Mouse (Mus musculus) hindbrain, embryonic 11.5 days (tissue): Measurements from ENCODE around the gene Pck2. TPM values are rescaled to one million over a fixed set of nuclear protein-coding genes. Genes with fewer than 3 reads are reported as not detected.
A peak's percentile ranks its signal among the peaks of the same experiment; 100 is the strongest.

Experiments used
- ATAC-seq: fragments of 200-750 bp; cut with Nextera tagmentation; 2 replicates; pipeline ENCODE4 v1.8.0; 2017; ENCODE audit warnings: mild to moderate bottlenecking, moderate TSS enrichment, moderate library complexity; ENCODE audit not compliant: low FRiP score
- DNase-seq: peaks from one replicate; pipeline ENCODE4 v3.0.0-alpha.2; 2015; ENCODE audit warnings: low spot score
- H3K27ac ChIP-seq: fragments of 300-500 bp; sonication (generic); 2 replicates; pipeline ENCODE4 v1.5.1; 2014; ENCODE audit warnings: mild to moderate bottlenecking, low read depth, low read length
- H3K27me3 ChIP-seq: fragments of 300-500 bp; sonication (generic); 2 replicates; pipeline ENCODE4 v1.6.1; 2014; ENCODE audit warnings: mild to moderate bottlenecking, low read length, moderate library complexity, mixed read lengths; ENCODE audit not compliant: control insufficient read depth, insufficient read depth
- H3K36me3 ChIP-seq: fragments of 300-500 bp; sonication (generic); 2 replicates; pipeline ENCODE4 v1.6.1; 2014; ENCODE audit warnings: mild to moderate bottlenecking, low read length, moderate library complexity, mixed read lengths; ENCODE audit not compliant: control insufficient read depth, insufficient read depth
- H3K4me1 ChIP-seq: fragments of 300-500 bp; sonication (generic); replicated peaks from 2 replicates; pipeline ENCODE4 v1.6.1; 2014; ENCODE audit warnings: low read length, mixed read lengths; ENCODE audit not compliant: control insufficient read depth, insufficient read depth
- H3K4me2 ChIP-seq: fragments of 300-500 bp; sonication (generic); replicated peaks from 2 replicates; pipeline ENCODE4 v1.6.1; 2014; ENCODE audit warnings: mild to moderate bottlenecking, low read depth, low read length
- H3K4me3 ChIP-seq: fragments of 300-500 bp; sonication (generic); 2 replicates; pipeline ENCODE4 v1.5.1; 2014; ENCODE audit warnings: low read depth, low read length
- H3K9ac ChIP-seq: fragments of 300-500 bp; sonication (generic); 2 replicates; pipeline ENCODE4 v1.6.1; 2014; ENCODE audit warnings: low read depth, low read length
- H3K9me3 ChIP-seq: fragments of 300-500 bp; sonication (generic); 2 replicates; pipeline ENCODE4 v1.6.1; 2016; ENCODE audit warnings: low read length; ENCODE audit not compliant: control insufficient read depth
- WGBS: fragments of 180-500 bp; shearing (Covaris S2); extraction: QIAGEN DNeasy Blood & Tissue Kit; methylation state at CpG from one replicate; pipeline ENCODE4 v1.1.7; 2014; 5-methylcytosine and 5-hydroxymethylcytosine counted together
- polyA plus RNA-seq: library from polyadenylated mRNA; unstranded; fragments of >200 nt; fragmentation: Nextera tagmentation; extraction: Ambion mirVana; gene quantifications from 2 replicates; pipeline ENCODE4 v1.2.1, GENCODE M21; 2014

Gene Pck2
- polyA plus RNA-seq, 1 experiment from 2014 or later, result 11.3 TPM

DNA sequence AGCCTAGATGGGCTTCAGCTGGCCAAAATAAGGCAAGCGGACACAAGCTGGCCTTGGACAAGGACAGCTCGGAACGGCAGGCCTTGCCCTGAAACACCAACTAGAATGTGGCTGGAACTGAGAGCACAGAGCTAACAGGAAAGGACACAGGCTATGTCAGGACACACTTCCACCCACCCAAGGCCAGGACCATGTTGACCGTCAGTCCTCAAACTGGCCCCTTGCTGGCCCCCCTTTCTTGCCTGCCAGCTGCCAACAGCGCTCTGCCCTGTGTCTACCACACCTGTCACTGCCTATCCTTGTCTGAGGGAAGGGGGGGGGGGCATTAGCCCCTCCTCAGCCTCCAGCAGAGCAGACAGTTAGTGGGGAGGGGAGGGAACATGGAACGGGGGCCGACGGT, 35.2 kb downstream of the Pck2 start, which contains the start of gene Fitm1:
Gene Fitm1 (plus strand): TSS at position 316 of the 400 bp plus-strand sequence.
- no peak within 1 kb of the TSS for H3K27ac ChIP-seq
- peaks cover 3% of the 10 kb centered on the region; the same call in 1 of the 2 replicates for H3K4me1 ChIP-seq
- H3K4me2 ChIP-seq, result no peak within 1 kb of the TSS
- no peak for ATAC-seq
- H3K36me3 ChIP-seq, result peaks cover 1% of the 10 kb centered on the region; the same call in 1 of the 2 replicates
- H3K4me3 ChIP-seq, result no peak within 1 kb of the TSS
- H3K27me3 ChIP-seq, result no peaks in the 10 kb centered on the region
- no peaks in the 10 kb centered on the region for H3K9me3 ChIP-seq
- 75% methylated on average over 8 of the region's 8 CpGs for WGBS
- no peak within 1 kb of the TSS for H3K9ac ChIP-seq
- no peak for DNase-seq

DNA sequence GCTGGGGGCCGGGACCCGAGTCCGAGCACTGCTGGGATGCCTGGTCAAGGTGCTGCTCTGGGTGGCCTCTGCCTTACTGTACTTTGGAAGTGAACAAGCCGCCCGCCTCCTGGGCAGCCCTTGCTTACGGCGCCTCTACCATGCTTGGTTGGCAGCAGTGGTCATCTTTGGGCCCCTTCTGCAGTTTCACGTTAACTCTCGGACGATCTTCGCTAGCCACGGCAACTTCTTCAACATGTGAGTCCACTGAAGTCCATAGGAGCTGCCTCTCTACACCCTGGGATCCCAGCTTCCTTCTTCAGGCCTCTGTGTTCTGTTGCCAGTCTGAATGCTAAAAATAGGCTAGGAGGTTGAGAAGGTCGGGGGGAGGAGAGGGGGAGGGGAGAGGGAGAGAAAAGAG, 35.6 kb downstream of the Pck2 start:
- 73% methylated on average over 13 of the region's 13 CpGs for WGBS
- no peak overlapping the region for H3K9ac ChIP-seq
- H3K27me3 ChIP-seq, result no peaks in the 10 kb centered on the region
- no peak for ATAC-seq
- no peak overlapping the region for H3K27ac ChIP-seq
- H3K36me3 ChIP-seq, result peaks cover 2% of the 10 kb centered on the region; the same call in 1 of the 2 replicates
- no peak overlapping the region for H3K4me3 ChIP-seq
- no peak overlapping the region for H3K4me2 ChIP-seq
- peaks cover 3% of the 10 kb centered on the region; the same call in 1 of the 2 replicates for H3K4me1 ChIP-seq
- no peaks in the 10 kb centered on the region for H3K9me3 ChIP-seq
- no peak for DNase-seq

DNA sequence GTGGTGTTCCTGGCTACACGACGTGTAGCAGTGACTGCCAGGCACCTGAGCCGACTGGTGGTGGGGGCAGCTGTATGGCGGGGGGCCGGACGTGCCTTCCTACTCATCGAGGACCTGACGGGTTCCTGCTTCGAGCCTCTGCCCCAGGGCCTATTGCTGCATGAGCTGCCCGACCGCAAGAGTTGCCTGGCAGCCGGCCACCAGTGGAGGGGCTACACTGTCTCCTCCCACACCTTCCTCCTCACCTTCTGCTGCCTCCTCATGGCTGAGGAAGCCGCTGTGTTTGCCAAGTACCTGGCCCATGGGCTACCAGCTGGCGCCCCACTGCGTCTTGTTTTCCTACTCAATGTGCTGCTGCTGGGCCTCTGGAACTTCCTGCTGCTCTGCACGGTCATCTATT, 36.3 kb downstream of the Pck2 start:
- DNase-seq (no peak), ATAC-seq (no peak)
- H3K27me3 ChIP-seq, result no peaks in the 10 kb centered on the region
- H3K36me3 ChIP-seq, result peaks cover 2% of the 10 kb centered on the region; the same call in 1 of the 2 replicates
- WGBS, result 84% methylated on average over 16 of the region's 16 CpGs
- no peak overlapping the region for H3K27ac ChIP-seq
- no peak overlapping the region for H3K4me2 ChIP-seq
- no peak overlapping the region for H3K4me3 ChIP-seq
- H3K4me1 ChIP-seq, result peaks cover 3% of the 10 kb centered on the region; the same call in 1 of the 2 replicates
- no peak overlapping the region for H3K9ac ChIP-seq
- H3K9me3 ChIP-seq, result no peaks in the 10 kb centered on the region

DNA sequence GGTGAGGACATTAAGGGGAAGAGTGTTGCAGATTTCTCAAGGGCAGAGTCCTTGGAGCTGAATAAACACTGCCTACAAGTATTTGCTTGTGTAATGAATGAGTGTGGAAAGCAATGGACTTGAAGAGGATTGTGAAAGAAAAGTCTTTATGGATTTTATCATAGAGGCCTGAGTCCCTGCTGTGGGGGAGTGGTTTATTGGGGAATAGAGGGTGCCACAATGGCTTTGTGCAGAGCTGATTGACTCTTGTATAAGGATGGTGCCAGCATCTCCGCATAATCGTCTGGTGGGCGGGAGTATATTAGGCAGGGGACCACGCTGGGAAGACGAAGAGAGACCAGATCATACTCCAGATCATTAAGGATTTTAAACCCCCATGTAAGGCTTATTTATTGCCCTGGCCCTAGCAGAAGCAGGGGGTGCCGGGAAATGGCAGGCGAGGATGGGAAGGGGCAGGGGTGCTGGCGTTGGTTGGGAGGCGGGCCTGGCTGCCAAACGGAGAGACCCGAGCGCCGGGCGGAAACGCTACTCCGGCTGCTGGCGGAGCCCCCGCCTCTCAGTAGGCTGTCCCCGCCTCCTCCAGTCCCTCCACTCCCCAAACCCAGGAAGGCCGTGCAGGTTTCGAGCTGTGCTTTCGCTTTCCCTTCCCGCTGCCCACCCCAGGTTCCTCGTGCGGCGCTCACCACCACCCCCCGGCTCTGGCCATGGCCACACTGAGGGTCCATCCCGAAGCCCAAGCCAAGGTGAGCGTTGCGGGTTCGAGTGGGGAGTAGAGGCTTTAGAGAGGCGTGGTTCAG, 38.0 kb downstream of the Pck2 start, which contains the start of gene Psme1:
Gene Psme1 (plus strand): TSS at position 253 of the 797 bp plus-strand sequence.
- peak; percentile 89 for ATAC-seq
- Histone ChIP-seq H3K9me3 (no peaks in the 10 kb centered on the region), H3K4me3 (peak within 1 kb of the TSS; percentile 63), H3K27me3 (no peaks in the 10 kb centered on the region), H3K4me2 (peak within 1 kb of the TSS; percentile 85), H3K4me1 (peaks cover 3% of the 10 kb centered on the region; the same call in 1 of the 2 replicates), H3K36me3 (peaks cover 2% of the 10 kb centered on the region; the same call in 1 of the 2 replicates), H3K9ac (peak within 1 kb of the TSS; percentile 83), H3K27ac (peak within 1 kb of the TSS; percentile 75; the same call in 1 of the 2 replicates)
- under 1% methylated on average over 30 of the region's 32 CpGs for WGBS
- DNase-seq, result peak; percentile 78

DNA sequence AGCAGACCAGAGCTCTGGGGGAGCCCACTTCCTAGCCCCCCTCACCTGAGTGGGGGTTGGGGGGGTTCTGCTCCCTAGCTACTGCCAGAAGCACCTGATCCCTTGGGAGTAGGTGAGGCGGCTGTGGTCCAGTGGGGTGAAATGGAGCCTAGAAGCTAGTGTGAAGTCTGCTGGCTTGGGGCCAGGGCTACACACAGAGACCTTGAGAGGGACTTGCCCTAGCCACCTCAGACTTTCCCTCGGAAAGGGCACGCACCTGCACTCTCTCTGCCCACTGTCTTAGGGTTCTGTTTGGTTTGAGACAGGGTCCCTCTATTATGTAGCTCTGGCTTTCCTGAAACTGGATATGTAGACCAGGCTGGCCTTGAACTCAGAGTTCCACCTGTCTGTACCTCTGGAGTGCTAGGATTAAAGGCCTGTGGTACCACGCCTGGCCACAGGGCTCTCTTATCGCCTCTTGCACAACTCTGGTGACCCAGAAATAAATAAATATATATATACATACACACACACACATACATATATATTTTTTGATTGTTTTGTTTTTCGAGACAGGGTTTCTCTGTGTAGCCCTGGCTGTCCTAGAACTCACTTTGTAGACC, 38.7 kb downstream of the Pck2 start:
- H3K4me2 ChIP-seq, result peak overlapping the region; percentile 85
- no peaks in the 10 kb centered on the region for H3K9me3 ChIP-seq
- no peaks in the 10 kb centered on the region for H3K27me3 ChIP-seq
- ATAC-seq (peak; percentile 62), DNase-seq (no peak)
- peak overlapping the region; percentile 75; the same call in 1 of the 2 replicates for H3K27ac ChIP-seq
- peak overlapping the region; percentile 83 for H3K9ac ChIP-seq
- peaks cover 3% of the 10 kb centered on the region; the same call in 1 of the 2 replicates for H3K4me1 ChIP-seq
- H3K4me3 ChIP-seq, result peak overlapping the region; percentile 63
- H3K36me3 ChIP-seq, result peaks cover 2% of the 10 kb centered on the region; the same call in 1 of the 2 replicates
- 41% methylated on average over 6 of the region's 6 CpGs for WGBS

DNA sequence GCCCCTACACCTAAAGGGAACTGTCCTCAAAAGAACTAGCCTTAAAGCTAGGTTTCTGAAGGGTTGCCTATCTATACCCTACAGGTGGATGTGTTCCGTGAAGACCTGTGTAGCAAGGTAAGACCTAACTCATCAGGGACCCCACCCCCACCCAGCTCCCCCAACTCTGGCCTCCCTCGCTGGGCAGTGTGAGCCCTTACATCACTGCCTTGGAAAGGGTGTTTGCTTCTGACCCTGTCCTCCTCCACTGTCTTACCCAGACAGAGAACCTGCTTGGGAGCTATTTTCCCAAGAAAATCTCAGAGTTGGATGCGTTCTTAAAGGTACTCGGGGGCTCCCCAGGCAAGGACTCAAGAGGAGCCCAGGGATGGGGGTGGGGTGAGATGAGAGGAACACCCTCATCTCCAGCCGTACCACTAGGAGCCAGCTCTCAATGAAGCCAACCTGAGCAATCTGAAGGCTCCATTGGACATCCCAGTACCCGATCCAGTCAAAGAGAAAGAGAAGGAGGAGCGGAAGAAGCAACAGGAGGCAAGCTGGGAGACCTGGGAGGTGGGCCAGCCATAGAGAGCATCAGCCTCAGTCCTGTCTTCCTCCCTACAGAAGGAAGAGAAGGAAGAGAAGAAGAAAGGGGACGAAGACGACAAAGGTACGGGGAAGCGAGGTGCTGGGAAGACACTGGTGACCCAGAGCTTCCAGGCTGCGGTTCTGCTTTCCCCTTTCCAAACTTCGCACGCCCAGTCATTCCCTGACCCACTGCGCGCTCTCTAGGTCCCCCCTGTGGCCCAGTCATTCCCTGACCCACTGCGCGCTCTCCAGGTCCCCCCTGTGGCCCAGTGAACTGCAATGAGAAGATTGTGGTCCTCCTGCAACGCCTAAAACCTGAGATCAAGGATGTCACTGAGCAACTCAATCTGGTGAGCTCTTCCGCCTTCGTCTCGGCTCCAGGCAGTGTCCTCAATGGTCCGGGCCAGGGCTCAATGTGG, 39.7 kb downstream of the Pck2 start:
- peaks cover 3% of the 10 kb centered on the region for H3K4me1 ChIP-seq
- no peak overlapping the region for H3K27ac ChIP-seq
- H3K27me3 ChIP-seq, result no peaks in the 10 kb centered on the region
- no peak overlapping the region for H3K4me3 ChIP-seq
- H3K4me2 ChIP-seq, result no peak overlapping the region
- ATAC-seq (no peak), DNase-seq (no peak)
- no peaks in the 10 kb centered on the region for H3K9me3 ChIP-seq
- H3K36me3 ChIP-seq, result peaks cover 2% of the 10 kb centered on the region; the same call in 1 of the 2 replicates
- H3K9ac ChIP-seq, result no peak overlapping the region
- WGBS, result 86% methylated on average over 23 of the region's 23 CpGs

DNA sequence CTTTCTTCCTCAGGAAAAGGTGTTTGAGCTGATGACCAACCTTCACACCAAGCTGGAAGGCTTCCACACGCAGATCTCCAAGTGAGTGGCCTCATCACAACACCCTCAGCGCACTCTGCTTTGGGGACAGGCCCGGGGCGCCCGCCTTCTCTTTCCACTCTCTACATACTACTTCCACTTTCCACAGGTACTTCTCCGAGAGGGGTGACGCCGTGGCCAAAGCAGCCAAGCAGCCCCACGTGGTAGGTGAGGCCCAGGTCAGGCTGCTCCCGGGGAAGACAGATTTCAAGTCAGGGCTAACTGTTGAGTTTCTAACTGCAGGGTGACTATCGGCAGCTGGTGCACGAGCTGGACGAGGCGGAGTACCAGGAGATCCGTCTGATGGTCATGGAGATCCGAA, 40.7 kb downstream of the Pck2 start:
- 94% methylated on average over 16 of the region's 16 CpGs for WGBS
- H3K9me3 ChIP-seq, result no peaks in the 10 kb centered on the region
- no peak for ATAC-seq

More for the DNA sequence above, 40.7 kb downstream of the Pck2 start:
- Histone ChIP-seq H3K9ac (no peak overlapping the region), H3K27ac (no peak overlapping the region), H3K27me3 (no peaks in the 10 kb centered on the region), H3K36me3 (peaks cover 2% of the 10 kb centered on the region; the same call in 1 of the 2 replicates), H3K4me2 (no peak overlapping the region), H3K4me1 (peaks cover 3% of the 10 kb centered on the region), H3K4me3 (no peak overlapping the region)
- no peak for DNase-seq
